Mouse (Mus musculus) liver, embryonic 13.5 days (tissue): ENCODE results near the gene Foxn3. TPM values are rescaled to one million over a fixed set of nuclear protein-coding genes. Genes with fewer than 3 reads are reported as not detected.

Experiments
- ATAC-seq: fragments of 200-750 bp; cut with Nextera tagmentation; 2 replicates; pipeline ENCODE4 v1.8.0; 2017; ENCODE audit warnings: low read depth, mild to moderate bottlenecking, moderate number of reproducible peaks, moderate library complexity
- DNase-seq: peaks from one replicate; pipeline ENCODE4 v3.0.0; 2022
- H3K27ac ChIP-seq: fragments of 300-500 bp; sonication (generic); 2 replicates; pipeline ENCODE4 v1.5.1; 2015; ENCODE audit warnings: moderate library complexity, mild to moderate bottlenecking, inconsistent platforms
- H3K27me3 ChIP-seq: fragments of 300-500 bp; sonication (generic); 2 replicates; pipeline ENCODE4 v1.6.1; 2015; ENCODE audit warnings: mild to moderate bottlenecking, inconsistent platforms
- H3K36me3 ChIP-seq: fragments of 300-500 bp; sonication (generic); 2 replicates; pipeline ENCODE4 v1.6.1; 2015; ENCODE audit warnings: mild to moderate bottlenecking, inconsistent platforms
- H3K4me1 ChIP-seq: fragments of 300-500 bp; sonication (generic); replicated peaks from 2 replicates; pipeline ENCODE4 v1.6.1; 2015; ENCODE audit warnings: inconsistent platforms
- H3K4me2 ChIP-seq: fragments of 300-500 bp; sonication (generic); 2 replicates; pipeline ENCODE4 v1.6.1; 2015; ENCODE audit warnings: inconsistent platforms, mild to moderate bottlenecking, moderate library complexity
- H3K4me3 ChIP-seq: fragments of 300-500 bp; sonication (generic); replicated peaks from 2 replicates; pipeline ENCODE4 v1.5.1; 2015; ENCODE audit warnings: mild to moderate bottlenecking, inconsistent platforms
- H3K9ac ChIP-seq: fragments of 300-500 bp; sonication (generic); 2 replicates; pipeline ENCODE4 v1.6.1; 2015; ENCODE audit warnings: mild to moderate bottlenecking, inconsistent platforms
- H3K9me3 ChIP-seq: fragments of 300-500 bp; sonication (generic); replicated peaks from 2 replicates; pipeline ENCODE4 v1.6.1; 2016; ENCODE audit warnings: inconsistent platforms
- WGBS: fragments of 180-500 bp; shearing (Covaris S2); methylation state at CpG from one replicate; pipeline ENCODE4 v1.1.7; 2015; ENCODE audit not compliant: insufficient replicate concordance; 5-methylcytosine and 5-hydroxymethylcytosine counted together
- polyA plus RNA-seq: library from polyadenylated mRNA; unstranded; fragments of >200 nt; fragmentation: Nextera tagmentation; extraction: Ambion mirVana; gene quantifications from 2 replicates; pipeline ENCODE4 v1.2.1, GENCODE M21; 2015

The Foxn3 gene
- polyA plus RNA-seq, 1 experiment from 2014 or later, result 18.1 TPM

GRCm38 (mm10) chr12:99284419-99285069 lies 278.8 kb downstream of the Foxn3 start:
- ATAC-seq, result no peak; the same call in 1 of the 2 replicates
- Histone ChIP-seq H3K36me3 (no peaks in the 10 kb centered on the region), H3K4me2 (no peak overlapping the region), H3K4me1 (peaks cover 30% of the 10 kb centered on the region), H3K9me3 (no peaks in the 10 kb centered on the region), H3K4me3 (no peak overlapping the region), H3K9ac (no peak overlapping the region), H3K27ac (no peak overlapping the region), H3K27me3 (no peaks in the 10 kb centered on the region)
- DNase-seq, result no peak
- 55% methylated on average over 8 of the region's 8 CpGs for WGBS

GRCm38 (mm10) chr12:99280826-99281225 lies 282.6 kb downstream of the Foxn3 start:
- DNase-seq (no peak), ATAC-seq (no peak)
- Histone ChIP-seq H3K9me3 (no peaks in the 10 kb centered on the region), H3K27ac (no peak overlapping the region), H3K4me1 (peaks cover 34% of the 10 kb centered on the region), H3K4me2 (peak overlapping the region; percentile 16; the same call in 1 of the 2 replicates), H3K9ac (no peak overlapping the region), H3K4me3 (no peak overlapping the region), H3K27me3 (no peaks in the 10 kb centered on the region), H3K36me3 (no peaks in the 10 kb centered on the region)
- 73% methylated on average over 13 of the region's 13 CpGs for WGBS

- H3K9me3 ChIP-seq, result no peaks in the 10 kb centered on the region
- ATAC-seq (peak; percentile 68), DNase-seq (no peak)
- no peak overlapping the region for H3K9ac ChIP-seq
- WGBS, result 22% methylated on average over 4 of the region's 4 CpGs
- peaks cover 34% of the 10 kb centered on the region for H3K4me1 ChIP-seq
- no peaks in the 10 kb centered on the region for H3K36me3 ChIP-seq
- H3K27me3 ChIP-seq, result no peaks in the 10 kb centered on the region
- H3K27ac ChIP-seq, result 0 out of 2 replicates have a peak overlapping the region, but pooled peaks have one; percentile 13
- H3K4me3 ChIP-seq, result no peak overlapping the region
- peak overlapping the region; percentile 16 for H3K4me2 ChIP-seq
Observed at GRCm38 (mm10) chr12:99280291-99280690, 283.1 kb downstream of the Foxn3 start.

GRCm38 (mm10) chr12:99279426-99279825 lies 284.0 kb downstream of the Foxn3 start:
- 70% methylated on average over 4 of the region's 4 CpGs for WGBS
- Histone ChIP-seq H3K4me1 (peaks cover 34% of the 10 kb centered on the region), H3K9ac (no peak overlapping the region), H3K36me3 (no peaks in the 10 kb centered on the region), H3K9me3 (no peaks in the 10 kb centered on the region), H3K4me3 (no peak overlapping the region), H3K27me3 (no peaks in the 10 kb centered on the region), H3K4me2 (no peak overlapping the region), H3K27ac (no peak overlapping the region)
- ATAC-seq, result no peak
- no peak for DNase-seq

GRCm38 (mm10) chr12:99274589-99274988 lies 288.8 kb downstream of the Foxn3 start:
- H3K4me1 ChIP-seq, result peaks cover 14% of the 10 kb centered on the region
- H3K27ac ChIP-seq, result no peak overlapping the region
- H3K36me3 ChIP-seq, result no peaks in the 10 kb centered on the region
- H3K27me3 ChIP-seq, result no peaks in the 10 kb centered on the region
- no peak overlapping the region for H3K4me3 ChIP-seq
- H3K9me3 ChIP-seq, result no peaks in the 10 kb centered on the region
- no peak overlapping the region for H3K9ac ChIP-seq
- H3K4me2 ChIP-seq, result no peak overlapping the region
- ATAC-seq (peak; percentile 76), DNase-seq (no peak)
- 3% methylated on average over 1 of the region's 1 CpGs for WGBS

- DNase-seq, result no peak
- ATAC-seq, result no peak
Observed at GRCm38 (mm10) chr12:99269396-99269795, 294.0 kb downstream of the Foxn3 start.

GRCm38 (mm10) chr12:99268954-99269353 lies 294.4 kb downstream of the Foxn3 start:
- Histone ChIP-seq H3K9me3 (no peaks in the 10 kb centered on the region), H3K36me3 (no peaks in the 10 kb centered on the region), H3K4me3 (no peak overlapping the region), H3K4me2 (no peak overlapping the region), H3K9ac (no peak overlapping the region), H3K4me1 (no peaks in the 10 kb centered on the region; the same call in 1 of the 2 replicates), H3K27ac (no peak overlapping the region), H3K27me3 (no peaks in the 10 kb centered on the region)
- ATAC-seq (no peak), DNase-seq (no peak)
- WGBS, result 80% methylated on average over 11 of the region's 11 CpGs

More at GRCm38 (mm10) chr12:99269396-99269795, 294.0 kb downstream of the Foxn3 start:
- Histone ChIP-seq H3K4me3 (no peak overlapping the region), H3K27ac (no peak overlapping the region), H3K27me3 (no peaks in the 10 kb centered on the region), H3K4me2 (no peak overlapping the region), H3K9ac (no peak overlapping the region), H3K9me3 (no peaks in the 10 kb centered on the region), H3K4me1 (peaks cover 2% of the 10 kb centered on the region), H3K36me3 (no peaks in the 10 kb centered on the region)
- WGBS, result 71% methylated on average over 8 of the region's 8 CpGs

GRCm38 (mm10) chr12:99267732-99268131 lies 295.6 kb downstream of the Foxn3 start:
- no peaks in the 10 kb centered on the region for H3K9me3 ChIP-seq
- ATAC-seq, result no peak
- 76% methylated on average over 11 of the region's 11 CpGs for WGBS
- H3K4me3 ChIP-seq, result no peak overlapping the region
- no peak overlapping the region for H3K4me2 ChIP-seq
- no peaks in the 10 kb centered on the region; the same call in 1 of the 2 replicates for H3K4me1 ChIP-seq
- no peak for DNase-seq
- no peak overlapping the region for H3K27ac ChIP-seq
- H3K27me3 ChIP-seq, result no peaks in the 10 kb centered on the region
- H3K9ac ChIP-seq, result no peak overlapping the region
- no peaks in the 10 kb centered on the region for H3K36me3 ChIP-seq

- no peaks in the 10 kb centered on the region for H3K9me3 ChIP-seq
- H3K36me3 ChIP-seq, result no peaks in the 10 kb centered on the region
- no peak overlapping the region for H3K4me2 ChIP-seq
- no peak overlapping the region for H3K27ac ChIP-seq
- no peak for ATAC-seq
- 80% methylated on average over 7 of the region's 7 CpGs for WGBS
- no peaks in the 10 kb centered on the region; the same call in none of the 2 replicates for H3K4me1 ChIP-seq
- H3K9ac ChIP-seq, result no peak overlapping the region
- H3K4me3 ChIP-seq, result no peak overlapping the region
- H3K27me3 ChIP-seq, result no peaks in the 10 kb centered on the region
- no peak for DNase-seq
Observed at GRCm38 (mm10) chr12:99266434-99266833, 296.9 kb downstream of the Foxn3 start.

GRCm38 (mm10) chr12:99265777-99266176 lies 297.6 kb downstream of the Foxn3 start:
- Histone ChIP-seq H3K36me3 (no peaks in the 10 kb centered on the region), H3K4me2 (no peak overlapping the region), H3K27ac (no peak overlapping the region), H3K9ac (no peak overlapping the region), H3K4me3 (no peak overlapping the region), H3K9me3 (no peaks in the 10 kb centered on the region), H3K27me3 (no peaks in the 10 kb centered on the region), H3K4me1 (no peaks in the 10 kb centered on the region; the same call in none of the 2 replicates)
- WGBS, result 77% methylated on average over 6 of the region's 6 CpGs
- no peak for DNase-seq
- no peak for ATAC-seq

GRCm38 (mm10) chr12:99264386-99264785 lies 299.0 kb downstream of the Foxn3 start:
- DNase-seq, result no peak
- Histone ChIP-seq H3K36me3 (no peaks in the 10 kb centered on the region), H3K4me1 (no peaks in the 10 kb centered on the region; the same call in none of the 2 replicates), H3K9me3 (no peaks in the 10 kb centered on the region), H3K4me2 (no peak overlapping the region), H3K27ac (no peak overlapping the region), H3K27me3 (no peaks in the 10 kb centered on the region), H3K4me3 (no peak overlapping the region), H3K9ac (no peak overlapping the region)
- no peak for ATAC-seq
- WGBS, result 53% methylated on average over 7 of the region's 7 CpGs
